Mouse (Mus musculus) 416B (cell line): ENCODE measurements around the gene Fto.

ENCODE experiments used
- DNase-seq: peaks from one replicate; pipeline ENCODE4 v3.0.0; 2011; ENCODE audit warnings: low read depth

Gene Fto

DNA sequence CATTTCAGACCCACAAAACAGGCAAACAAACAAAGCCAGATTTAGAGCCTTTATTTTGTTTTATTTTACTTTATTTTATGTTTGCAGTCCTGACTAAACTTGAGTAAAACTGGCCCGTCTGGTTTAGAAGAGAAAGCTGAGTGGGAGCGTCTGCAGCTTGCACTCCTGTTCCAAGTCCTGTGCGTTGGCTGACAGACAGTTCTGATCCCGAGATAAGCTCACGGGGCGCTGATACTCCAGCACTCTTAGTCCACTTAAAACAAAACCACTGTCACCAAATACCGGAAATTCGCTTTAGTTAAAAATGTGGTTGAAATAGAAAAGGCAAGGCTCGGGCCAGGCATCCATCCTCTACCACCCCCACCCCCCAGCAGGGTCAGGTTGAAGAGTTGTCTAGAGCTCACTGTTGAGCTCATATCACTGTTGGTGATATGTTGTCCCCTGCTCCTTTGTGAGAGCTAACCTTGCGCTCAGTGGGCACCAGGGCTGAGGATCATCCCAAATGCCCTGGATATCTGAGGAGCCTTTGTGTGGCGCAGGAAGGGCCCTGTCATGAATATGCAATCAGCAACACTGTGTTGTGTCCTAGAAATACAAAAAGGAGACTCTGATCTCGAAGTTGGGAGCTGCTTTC lies 252.7 kb downstream of the Fto start:
- peak; percentile 85 for DNase-seq

DNA sequence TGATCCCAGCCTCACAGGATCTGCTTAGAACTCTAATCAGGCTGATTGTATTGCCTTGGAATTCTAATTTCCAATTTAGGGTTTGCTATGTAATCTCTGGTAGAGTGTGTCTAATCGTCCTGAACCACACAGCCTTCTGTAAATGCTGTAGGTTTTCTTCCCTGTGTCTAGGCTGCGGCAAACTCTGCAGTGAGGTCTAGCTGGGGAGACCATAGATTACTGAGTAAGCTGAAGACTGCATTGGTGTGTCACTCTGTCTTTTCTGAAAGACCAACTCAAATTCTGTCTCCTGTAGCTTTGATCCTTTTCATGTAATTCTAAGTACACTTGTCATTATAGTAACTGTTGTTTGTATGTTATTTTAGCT lies 253.2 kb downstream of the Fto start:
- DNase-seq: no peak

DNA sequence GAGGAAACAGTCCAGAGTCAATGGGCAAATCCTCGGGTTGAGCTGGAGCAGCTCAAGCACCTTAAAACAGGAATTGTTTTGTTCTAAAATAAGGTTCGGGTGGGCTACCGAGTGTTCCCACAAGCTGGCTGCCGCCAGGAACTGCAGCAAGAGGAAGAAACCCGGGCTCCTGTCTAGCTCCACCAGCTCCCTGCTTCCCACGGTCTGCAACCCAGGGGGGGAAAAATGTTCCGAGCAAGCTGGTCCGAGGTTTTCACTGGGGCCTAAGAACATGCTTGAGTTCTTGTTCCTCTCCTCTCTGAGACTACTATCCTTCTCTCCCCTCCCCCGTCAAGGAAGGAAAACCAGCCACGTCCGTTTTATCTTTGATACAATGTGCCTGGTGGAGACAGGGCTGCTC lies 256.5 kb downstream of the Fto start:
- DNase-seq: peak; percentile 25

DNA sequence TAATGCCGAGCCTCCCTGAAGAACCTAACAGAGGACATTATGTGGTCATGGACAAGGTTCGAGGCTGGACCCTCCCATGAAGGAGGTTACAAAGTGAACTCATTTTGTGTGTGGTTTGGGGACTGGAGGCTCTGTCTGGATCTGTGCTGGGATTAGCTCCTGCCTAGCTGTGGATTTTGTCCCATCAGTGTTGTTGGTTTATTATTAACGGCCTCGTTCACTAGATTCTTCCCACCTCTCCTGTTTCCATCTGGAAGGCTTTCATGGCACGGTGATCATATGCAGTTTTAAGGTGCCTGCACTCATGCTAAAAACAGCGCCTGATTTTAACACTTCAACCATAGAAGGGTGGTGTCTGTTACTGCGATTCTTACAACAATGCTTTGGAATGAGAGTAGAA lies 257.5 kb downstream of the Fto start:
- DNase-seq: no peak

DNA sequence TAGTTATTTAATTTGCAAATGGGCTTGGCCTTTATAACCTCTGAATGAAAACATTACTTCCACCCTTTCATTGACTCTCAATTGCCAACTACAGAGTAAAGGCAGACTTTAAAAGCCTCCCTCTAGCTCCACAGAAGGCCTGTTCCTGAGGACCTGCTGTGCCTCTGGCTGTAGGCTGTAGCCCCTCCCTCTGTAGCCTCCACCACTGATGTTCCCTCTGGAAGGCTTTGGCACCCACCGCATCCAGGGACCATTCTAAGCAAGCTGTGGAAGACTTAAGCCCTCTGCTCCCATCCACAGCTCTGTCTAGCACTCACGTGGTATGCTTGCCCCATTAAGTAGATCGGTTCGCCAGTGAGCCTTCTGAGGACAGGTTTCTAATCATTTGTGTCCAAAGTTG lies 258.7 kb downstream of the Fto start:
- DNase-seq: no peak

DNA sequence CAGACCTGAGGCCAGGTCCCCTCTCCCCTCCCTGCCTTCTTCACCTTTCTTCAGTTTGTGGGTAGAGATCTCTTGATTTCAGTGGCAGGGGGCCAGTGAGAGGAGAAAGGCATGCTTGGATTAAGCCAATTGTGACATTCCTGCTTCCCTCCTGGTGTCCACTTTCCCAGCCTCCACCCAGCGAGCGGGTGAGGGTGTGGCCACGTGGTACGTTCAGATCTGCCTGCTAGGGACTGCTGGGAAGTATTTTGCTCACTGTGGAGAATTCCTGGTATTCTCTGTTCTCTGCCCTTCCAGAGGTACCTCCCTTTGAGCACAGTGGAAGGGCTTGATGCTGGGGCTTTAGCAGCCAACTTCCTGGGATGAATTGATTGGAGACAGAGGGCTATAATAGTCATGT lies 259.3 kb downstream of the Fto start:
- no peak for DNase-seq

DNA sequence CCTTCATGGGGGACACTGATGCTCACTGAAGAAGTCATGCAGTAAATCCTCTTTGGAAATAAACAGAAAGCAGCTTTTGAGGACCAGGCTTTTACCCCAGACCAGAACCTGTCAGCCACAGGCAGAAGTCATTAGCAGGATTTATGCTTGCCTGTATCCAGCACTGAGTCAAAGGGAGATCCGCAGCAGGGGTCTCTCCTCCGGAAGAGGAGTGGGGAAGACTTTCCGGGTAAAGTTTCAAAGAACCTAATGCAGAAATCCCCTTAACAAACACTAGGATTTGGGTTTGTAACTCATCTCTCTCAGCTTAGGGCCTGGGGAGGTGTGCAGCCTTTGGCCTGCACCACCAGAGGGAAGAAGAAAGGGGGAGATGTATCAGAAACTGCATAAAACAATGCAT lies 262.3 kb downstream of the Fto start:
- DNase-seq: no peak

DNA sequence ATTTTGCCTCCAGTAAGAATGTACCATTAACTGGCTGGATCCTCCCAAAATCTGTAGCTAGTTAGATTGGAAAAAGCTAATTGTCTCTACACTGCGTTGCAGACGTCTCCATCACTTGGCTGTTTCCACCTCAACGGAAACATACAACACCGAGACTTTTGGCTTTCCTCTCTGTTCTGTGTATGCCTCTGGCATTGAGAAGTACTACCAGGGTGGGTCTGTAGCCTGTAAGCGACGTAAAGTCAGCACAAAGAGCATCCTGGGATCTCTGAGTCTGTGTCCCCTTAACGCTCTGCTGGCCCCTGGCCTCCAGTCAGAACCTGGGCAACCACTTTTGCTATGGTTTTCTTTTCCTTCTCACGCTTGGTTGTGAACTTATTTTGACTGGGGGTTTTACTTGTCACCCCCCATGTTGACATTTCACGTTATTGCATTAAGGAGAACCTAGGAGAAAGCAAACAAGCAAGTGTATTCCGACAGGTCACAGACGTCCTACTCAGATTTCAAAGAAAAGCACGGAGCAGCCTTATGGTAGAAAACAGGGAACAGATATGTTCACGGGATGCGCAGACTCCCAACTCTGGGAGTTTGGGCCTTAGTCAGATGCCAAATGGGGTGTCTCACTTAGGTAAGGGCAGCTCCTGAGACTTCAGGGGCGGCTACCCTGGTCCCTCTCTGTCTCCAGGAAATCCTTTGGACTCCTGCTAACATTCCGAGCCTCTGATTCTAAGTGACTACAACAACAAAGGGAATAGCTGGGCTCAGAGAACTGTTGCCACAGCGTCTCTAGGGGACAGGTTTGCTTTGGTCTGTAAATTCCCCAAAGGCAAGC lies 263.0 kb downstream of the Fto start:
- DNase-seq: no peak

DNA sequence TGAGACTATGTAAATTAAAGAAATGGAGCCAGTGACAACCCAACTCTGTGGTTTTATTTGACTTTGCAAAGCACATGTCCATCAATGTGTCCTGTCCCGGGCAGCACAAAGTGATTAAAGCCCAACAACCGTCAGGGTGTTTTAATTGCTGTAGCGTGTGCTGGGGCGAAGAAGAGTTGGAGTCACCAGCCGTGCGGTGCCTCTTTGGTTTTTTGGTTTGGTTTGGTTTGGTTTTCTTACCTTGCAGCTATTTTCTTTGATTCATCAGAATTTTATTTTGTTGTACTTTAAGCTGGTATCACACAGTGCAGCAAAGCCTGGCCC lies 263.6 kb downstream of the Fto start:
- DNase-seq: no peak

DNA sequence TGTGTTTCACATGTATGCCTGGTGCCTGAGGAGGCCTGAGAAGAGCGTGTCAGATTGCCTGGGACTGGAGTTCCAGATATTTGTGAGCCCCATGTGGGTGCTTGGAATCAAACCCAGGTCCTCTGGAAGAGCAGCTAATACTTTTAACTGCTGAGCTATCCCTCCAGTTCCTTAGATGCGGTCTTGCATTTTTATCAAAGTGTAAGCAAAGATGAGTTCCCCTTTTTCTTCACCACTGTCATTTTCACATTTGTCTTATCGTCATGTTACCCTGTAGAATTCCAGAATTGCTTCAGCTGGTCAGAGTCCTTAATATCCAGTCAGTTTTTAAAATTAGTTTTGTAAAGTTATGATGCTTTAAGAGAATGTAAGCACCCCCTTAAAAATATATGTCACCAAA lies 264.3 kb downstream of the Fto start:
- no peak for DNase-seq

DNA sequence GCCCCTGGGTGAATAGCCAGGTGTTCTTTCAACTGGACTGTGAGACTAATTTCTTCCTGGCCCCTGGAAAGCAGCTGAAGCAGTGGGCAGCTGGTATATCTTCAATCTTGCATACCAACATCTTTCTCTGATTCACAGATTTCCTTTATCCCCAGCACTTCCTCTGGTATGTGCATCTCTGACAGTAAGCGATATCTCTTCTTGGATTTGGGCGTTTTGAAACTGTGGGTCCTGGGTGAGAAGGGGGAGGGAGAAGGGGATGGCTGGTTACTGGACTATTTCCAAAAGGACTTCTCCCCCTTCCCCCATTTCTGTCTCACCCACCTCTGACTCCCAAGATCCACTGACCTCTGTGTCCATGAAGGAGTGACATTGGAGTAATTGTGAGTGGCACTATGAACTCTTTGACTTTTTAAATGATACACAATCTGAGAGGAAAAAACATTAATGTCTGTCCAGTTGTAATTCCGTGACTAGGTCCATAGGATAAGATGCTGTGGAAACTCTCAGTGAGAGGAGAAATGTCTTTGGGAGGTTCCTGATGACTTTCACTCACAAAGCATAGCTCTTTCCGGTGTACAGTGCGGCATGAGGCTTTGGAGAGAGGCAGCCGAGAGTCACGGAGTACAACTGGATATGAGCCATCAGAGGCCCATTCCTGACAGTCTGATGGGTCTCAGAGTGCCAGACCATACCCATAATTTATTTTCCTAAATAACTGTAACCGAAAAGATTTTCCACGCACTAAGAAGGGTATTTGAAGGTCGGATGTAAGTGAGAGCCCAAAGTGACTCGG lies 271.5 kb downstream of the Fto start:
- no peak for DNase-seq

DNA sequence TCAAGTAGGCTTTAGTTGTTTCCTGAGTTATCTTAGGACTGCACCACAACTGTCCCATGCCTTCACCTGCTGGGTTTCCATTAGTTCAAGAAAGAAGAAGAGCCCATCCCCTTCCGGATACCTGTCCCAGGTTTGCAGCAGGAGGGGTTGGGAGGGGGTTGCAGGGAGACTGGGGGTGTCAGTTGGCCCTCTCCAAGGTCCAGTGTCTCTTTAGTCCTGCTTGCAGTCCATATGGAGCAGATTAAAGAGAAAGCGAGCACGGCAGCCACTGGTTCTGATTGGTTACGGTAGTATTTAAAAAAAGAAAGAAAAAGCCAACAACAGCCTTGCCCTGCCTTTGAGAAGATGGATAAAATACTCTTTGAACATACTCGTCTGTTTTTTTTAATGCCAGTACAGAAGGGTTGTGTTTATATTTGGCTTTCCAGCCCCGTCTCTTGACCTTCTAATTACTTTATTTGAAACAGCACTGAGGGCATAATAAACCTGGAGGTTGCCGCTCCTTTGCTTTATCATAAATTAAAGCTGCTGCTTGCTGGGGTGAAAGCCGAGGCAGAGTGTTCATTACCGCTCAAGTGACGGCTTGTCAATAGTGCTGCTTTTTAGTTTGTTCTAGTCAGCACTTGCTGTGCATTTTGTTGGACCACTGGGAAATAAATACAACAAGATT lies 279.2 kb downstream of the Fto start:
- no peak for DNase-seq

DNA sequence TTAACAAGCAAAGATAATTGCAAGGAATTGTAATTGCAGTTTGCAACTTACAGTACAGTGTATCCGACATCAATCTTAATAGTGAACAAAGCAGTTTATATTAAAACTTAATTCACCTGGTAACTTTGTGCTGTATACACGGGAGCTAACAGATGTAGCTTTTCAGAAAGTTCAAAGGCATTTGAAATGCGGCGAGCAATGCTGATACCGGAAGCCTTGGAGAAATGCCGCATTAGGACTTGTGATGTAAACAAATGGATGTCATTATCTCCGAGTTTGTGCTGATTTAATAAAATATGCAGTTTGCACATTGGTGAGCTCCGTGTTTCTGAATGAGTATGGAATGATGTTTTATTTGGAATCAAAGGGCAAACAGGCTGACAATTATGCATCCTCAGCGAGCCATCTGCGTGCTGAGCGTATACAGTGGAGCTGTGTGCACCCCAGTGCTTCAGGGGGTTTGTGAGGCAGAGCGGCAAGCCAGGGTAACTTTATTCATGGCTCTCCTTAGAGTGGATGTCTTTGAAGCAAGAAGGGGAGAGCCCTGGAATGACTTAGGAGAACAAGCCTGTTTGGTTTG lies 280.0 kb downstream of the Fto start:
- DNase-seq: no peak

DNA sequence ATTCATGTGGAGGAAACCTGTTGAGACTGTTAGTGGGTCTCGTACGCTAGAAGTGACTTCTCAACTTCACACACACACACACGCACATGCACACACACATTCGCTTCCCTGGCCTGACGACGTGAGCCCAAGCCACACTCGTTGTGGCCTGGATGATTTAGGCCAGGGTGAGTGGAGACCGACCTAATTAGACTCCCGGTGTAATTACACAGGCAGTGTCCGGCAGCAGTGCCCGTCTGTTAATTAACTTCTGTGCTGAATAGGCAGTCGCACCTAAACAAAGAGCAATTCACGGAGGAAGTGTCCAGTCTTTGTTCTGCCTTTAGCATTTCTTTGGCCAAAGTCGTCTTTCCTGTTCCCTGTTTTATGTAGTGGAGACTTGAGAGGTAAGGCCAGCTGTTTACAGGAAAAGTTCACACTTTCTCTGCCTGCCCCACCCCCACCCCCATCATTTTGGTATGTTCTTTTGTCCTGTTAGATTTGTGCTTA lies 286.1 kb downstream of the Fto start:
- no peak for DNase-seq

DNA sequence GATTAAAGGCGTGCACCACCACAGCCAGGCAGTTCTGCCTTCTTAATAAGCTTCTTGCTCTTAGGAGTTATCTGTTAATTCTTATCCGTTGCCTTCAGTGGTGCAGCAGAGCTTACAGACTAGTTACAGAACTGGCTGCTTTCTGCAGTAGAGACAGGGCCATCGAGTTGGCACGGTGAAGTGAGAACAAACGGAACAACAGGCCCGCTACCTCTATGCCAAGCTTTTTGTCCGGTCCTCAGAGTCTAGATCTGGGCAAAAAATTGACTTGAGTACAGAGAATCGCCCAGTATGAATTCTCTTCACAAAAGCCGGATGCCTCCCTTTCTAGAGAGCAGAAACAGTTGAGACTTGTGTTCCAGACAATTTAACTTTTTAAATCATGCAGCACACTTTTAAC lies 290.4 kb downstream of the Fto start:
- DNase-seq: no peak

DNA sequence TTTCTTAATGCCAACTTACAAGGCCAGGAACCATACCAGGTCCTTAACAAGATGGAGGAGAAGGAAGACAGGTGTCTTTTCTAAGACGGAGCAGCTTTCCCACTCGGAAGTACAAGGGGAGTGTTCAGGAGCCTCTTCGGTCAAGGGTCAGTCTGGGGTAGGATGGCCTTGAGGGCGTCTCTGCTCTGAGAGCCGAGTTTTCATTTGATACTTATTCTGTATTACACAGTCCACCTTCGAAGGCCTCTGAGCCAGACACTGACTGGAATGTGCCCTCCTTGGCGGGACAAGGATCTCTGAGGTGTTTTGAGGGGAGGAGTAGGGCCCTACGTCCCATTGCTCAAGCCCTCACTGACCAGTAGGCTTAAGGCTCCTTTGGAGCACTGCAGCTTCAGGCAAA lies 292.6 kb downstream of the Fto start:
- DNase-seq: no peak

DNA sequence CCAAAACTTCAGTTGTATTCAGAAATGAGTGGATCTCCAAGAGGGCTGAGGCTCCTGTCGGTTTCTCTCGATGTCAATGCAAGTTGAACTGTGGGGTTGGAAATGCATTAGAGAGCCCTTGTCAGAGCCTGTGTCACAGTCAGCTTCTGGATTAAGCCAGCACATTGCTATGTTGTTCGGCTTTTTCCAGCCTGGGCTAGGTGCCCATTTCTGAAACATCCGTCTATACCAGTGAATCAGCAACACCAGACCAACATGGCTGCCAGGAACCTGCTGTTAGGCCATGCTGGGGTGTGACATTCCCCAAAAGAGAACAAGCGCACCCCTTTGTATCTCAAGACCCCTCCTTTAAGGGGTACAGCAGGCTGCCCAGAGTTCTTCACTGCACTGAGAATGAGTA lies 293.8 kb downstream of the Fto start:
- no peak for DNase-seq

DNA sequence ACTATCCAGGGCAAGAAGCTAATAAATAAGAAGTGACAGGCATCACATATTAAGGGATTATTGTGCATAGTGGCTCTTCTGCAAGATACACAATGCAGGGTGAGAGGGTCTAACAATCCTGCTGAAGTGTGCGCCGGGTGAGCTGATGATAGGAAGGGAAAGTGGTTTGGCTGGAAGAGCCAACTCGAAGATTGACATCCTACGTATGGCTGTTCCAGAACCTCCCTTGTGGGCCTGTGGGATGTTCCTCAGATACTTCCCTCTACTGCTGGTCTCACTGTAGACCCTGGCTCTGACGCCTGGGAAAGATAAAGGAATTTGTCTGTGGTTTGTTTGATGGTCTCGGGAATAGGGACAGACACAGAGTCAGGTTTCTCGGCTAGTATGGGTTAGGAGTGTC lies 297.9 kb downstream of the Fto start:
- DNase-seq: no peak

DNA sequence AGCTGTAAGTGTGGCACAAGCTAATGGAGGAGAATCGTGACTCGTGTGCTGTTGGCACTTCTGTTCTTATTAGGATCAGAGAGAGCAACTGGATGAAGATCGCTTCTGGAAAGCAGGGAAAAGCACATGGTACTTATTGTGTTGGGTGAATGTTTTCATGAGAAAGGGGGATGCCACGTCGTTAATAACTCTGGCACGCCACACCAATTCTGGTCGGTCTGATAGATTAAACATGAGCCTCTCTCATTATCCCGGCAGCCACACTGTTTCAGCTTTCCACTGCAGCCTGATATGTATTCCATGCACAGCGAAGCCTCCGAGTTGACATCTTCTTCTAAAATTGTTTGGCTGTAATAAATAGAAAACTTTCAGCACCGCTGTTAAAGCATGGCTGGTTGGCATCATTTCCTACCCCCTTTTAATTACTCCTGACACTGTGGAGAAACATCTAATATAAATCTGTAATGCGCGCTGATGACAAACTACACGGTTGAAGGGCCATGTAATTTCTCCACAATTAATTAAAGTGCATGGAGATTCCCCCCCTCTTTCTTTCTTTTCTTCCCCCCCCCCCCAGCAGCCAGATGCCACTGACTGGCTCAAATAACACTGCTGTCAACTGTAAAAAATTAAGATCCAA lies 298.5 kb downstream of the Fto start:
- no peak for DNase-seq

DNA sequence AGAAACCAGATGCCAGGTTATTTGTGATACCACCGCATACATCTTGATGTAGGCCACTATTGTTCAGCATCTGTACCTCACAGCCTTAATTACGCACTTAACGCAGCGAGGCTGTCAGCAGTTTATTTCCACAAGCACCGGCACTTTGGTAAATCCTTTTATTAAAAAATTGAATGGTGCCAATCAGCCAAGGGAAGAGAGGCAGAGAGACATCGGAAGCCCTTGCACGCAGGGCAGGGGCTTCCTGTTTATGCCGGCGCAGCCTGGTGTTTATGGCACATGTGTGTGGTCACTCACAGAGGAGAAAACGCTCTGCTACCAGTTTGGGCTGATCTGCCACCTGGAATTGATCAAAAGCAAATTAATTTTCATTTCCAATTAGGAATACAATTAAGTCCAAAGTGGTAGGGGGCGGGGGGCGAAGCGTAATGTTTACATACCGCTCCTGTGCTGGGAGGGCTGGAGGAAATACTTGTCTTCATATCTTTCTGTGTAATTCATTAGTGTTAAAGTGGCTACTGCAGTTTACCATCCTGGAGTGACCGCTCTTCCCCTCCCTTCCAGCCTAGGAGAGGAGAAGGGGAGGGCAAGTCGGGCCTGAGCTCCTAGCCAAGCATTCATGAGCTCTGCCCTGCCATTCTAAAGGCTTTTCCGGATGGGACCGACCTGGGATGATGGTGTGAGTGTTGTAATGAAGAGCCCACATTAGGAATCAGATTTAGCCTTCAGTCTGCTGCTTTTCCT lies 299.2 kb downstream of the Fto start:
- no peak for DNase-seq

DNA sequence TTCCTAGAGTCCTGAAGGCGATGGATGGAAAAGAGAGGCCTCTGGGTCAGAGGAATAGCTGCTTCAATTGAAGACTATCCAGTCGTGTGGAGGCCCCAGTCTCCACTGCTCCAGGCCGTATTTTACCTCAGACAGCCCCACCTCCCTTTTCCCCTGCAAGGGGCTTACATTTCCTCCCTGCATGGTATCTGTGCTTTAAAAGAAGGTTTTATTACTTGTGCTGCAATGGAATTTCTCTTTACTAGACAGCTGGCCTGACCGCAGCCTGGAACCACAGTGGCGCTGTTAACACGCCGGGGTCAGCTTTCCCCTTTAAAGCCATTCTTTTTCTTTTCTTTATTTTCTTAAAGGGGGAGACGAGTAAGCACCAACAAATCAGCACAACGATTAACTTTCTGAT lies 300.3 kb downstream of the Fto start:
- no peak for DNase-seq
